In the genomic region with DNA sequence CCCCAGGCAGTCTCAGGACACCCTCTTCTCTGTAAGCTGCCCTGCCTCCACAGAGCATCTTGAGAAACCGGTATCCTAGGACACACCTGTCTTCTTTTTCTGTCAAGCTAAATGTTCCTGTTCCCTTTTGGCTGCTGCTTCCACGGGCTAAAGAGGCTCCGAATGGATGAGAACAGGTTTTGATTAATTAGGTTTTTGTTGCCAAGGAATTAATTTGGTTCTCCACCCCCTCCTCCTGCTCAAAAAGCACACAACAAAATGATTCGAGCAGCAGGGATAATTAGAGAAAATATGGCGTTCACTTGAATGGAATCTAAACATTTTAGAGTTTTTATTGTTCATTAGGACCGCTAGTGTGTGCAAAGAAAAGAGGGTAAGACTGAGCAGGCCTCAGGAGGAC, we compare ENCODE assay signal across 19 mouse cellular contexts. TPM values are rescaled to one million over a fixed set of nuclear protein-coding genes. Genes with fewer than 3 reads are reported as not detected.
DNase-seq lines count a peak whose midpoint lies in the region; ATAC-seq lines count a peak whose summit lies in the region.
"Had no signal": no experiment of that assay in that cellular context is flagged by ENCODE, and none has a peak within 500 bp of the region (broad histone marks: within the 10 kb centered on the region; RNA-seq: fewer than 3 reads in every experiment).

No protein-coding gene starts in this region.

- H3K27me3 ChIP-seq in hindbrain, embryonic 15.5 days: no peaks in the 10 kb centered on the region
- no peaks in the 10 kb centered on the region for H3K27me3 ChIP-seq in hindbrain, embryonic 16.5 days (replicated peaks; ENCODE audit: control insufficient read depth, insufficient read depth, low read length)
- H3K27me3 ChIP-seq in neural tube, embryonic 13.5 days: no peaks in the 10 kb centered on the region
- no peaks in the 10 kb centered on the region for H3K27me3 ChIP-seq in neural tube, embryonic 15.5 days (replicated peaks)
- H3K27me3 ChIP-seq: heart, embryonic 12.5 days; liver, embryonic 12.5 days had no signal

- DNase-seq in layer of hippocampus, adult 9-11 months: peak; percentile 28
- no peak for DNase-seq in left cerebral cortex, adult 8-10 months (ENCODE audit: low spot score in 2 of 2)
- no peak for DNase-seq in embryo, embryonic 10.5 days (ENCODE audit: low spot score)
- DNase-seq: adrenal gland, adult 2 months; cerebellum, postnatal 10 days; heart, postnatal 14 days; kidney, adult 2 months; kidney, postnatal 10 days; lung, adult 2 months; midbrain, embryonic 14.5 days; retina, postnatal 1 day had no signal

- H3K9ac ChIP-seq in hindbrain, embryonic 15.5 days: no peak overlapping the region
- H3K9ac ChIP-seq in hindbrain, embryonic 16.5 days (ENCODE audit: low read depth, low read length): no peak overlapping the region
- no peak overlapping the region for H3K9ac ChIP-seq in neural tube, embryonic 13.5 days
- no peak overlapping the region for H3K9ac ChIP-seq in neural tube, embryonic 15.5 days (replicated peaks)
- H3K9ac ChIP-seq: heart, embryonic 12.5 days; liver, embryonic 12.5 days had no signal

- H3K4me2 ChIP-seq in hindbrain, embryonic 15.5 days: no peak overlapping the region
- H3K4me2 ChIP-seq in hindbrain, embryonic 16.5 days (ENCODE audit: low read length): no peak overlapping the region
- no peak overlapping the region for H3K4me2 ChIP-seq in neural tube, embryonic 13.5 days
- no peak overlapping the region for H3K4me2 ChIP-seq in neural tube, embryonic 15.5 days
- H3K4me2 ChIP-seq: heart, embryonic 12.5 days; liver, embryonic 12.5 days had no signal

- H3K4me1 ChIP-seq in hindbrain, embryonic 15.5 days (replicated peaks): peaks cover 20% of the 10 kb centered on the region
- H3K4me1 ChIP-seq in hindbrain, embryonic 16.5 days (ENCODE audit: control insufficient read depth, insufficient read depth, low read depth, low read length): peaks cover 16% of the 10 kb centered on the region
- peaks cover 25% of the 10 kb centered on the region for H3K4me1 ChIP-seq in neural tube, embryonic 13.5 days (replicated peaks)
- H3K4me1 ChIP-seq in neural tube, embryonic 15.5 days: peaks cover 26% of the 10 kb centered on the region

- H3K36me3 ChIP-seq in hindbrain, embryonic 15.5 days: no peaks in the 10 kb centered on the region
- no peaks in the 10 kb centered on the region for H3K36me3 ChIP-seq in hindbrain, embryonic 16.5 days (ENCODE audit: control insufficient read depth, insufficient read depth, low read length)
- no peaks in the 10 kb centered on the region for H3K36me3 ChIP-seq in neural tube, embryonic 13.5 days
- no peaks in the 10 kb centered on the region for H3K36me3 ChIP-seq in neural tube, embryonic 15.5 days
- H3K36me3 ChIP-seq: heart, embryonic 12.5 days; liver, embryonic 12.5 days had no signal

- H3K27ac ChIP-seq in hindbrain, embryonic 15.5 days (replicated peaks): peak overlapping the region; percentile 55; the same call in 1 of the 2 replicates
- no peak overlapping the region for H3K27ac ChIP-seq in hindbrain, embryonic 16.5 days (ENCODE audit: low read depth, low read length)
- 0 out of 2 replicates have a peak overlapping the region, but pooled peaks have one; percentile 20 for H3K27ac ChIP-seq in neural tube, embryonic 13.5 days (replicated peaks)
- no peak overlapping the region for H3K27ac ChIP-seq in neural tube, embryonic 15.5 days (replicated peaks)
- H3K27ac ChIP-seq: liver, embryonic 12.5 days had no signal

- ATAC-seq in hindbrain, embryonic 15.5 days (ENCODE audit: low FRiP score, low read depth): no peak
- ATAC-seq in hindbrain, embryonic 16.5 days: no peak
- ATAC-seq in neural tube, embryonic 13.5 days (ENCODE audit: low read depth): no peak
- ATAC-seq in neural tube, embryonic 15.5 days (ENCODE audit: low FRiP score): no peak
- ATAC-seq: inflammation-experienced regulatory T-cells, adult 6 months; liver, embryonic 12.5 days had no signal

- 37% methylated on average over 6 of the region's 6 CpGs for WGBS in hindbrain, embryonic 15.5 days
- WGBS in hindbrain, embryonic 16.5 days: 38% methylated on average over 6 of the region's 6 CpGs
- 43% methylated on average over 6 of the region's 6 CpGs for WGBS in neural tube, embryonic 13.5 days
- 32% methylated on average over 6 of the region's 6 CpGs for WGBS in neural tube, embryonic 15.5 days

- no peak overlapping the region for H3K4me3 ChIP-seq in hindbrain, embryonic 15.5 days
- no peak overlapping the region for H3K4me3 ChIP-seq in hindbrain, embryonic 16.5 days (ENCODE audit: low read length)
- H3K4me3 ChIP-seq in neural tube, embryonic 13.5 days: no peak overlapping the region
- H3K4me3 ChIP-seq in neural tube, embryonic 15.5 days (replicated peaks): no peak overlapping the region
- H3K4me3 ChIP-seq: heart, embryonic 12.5 days; liver, embryonic 12.5 days; megakaryocyte, embryonic 14.5 days had no signal

- H3K9me3 ChIP-seq in hindbrain, embryonic 15.5 days: no peaks in the 10 kb centered on the region
- H3K9me3 ChIP-seq in hindbrain, embryonic 16.5 days (ENCODE audit: control insufficient read depth, low read length): no peaks in the 10 kb centered on the region
- no peaks in the 10 kb centered on the region for H3K9me3 ChIP-seq in neural tube, embryonic 13.5 days
- H3K9me3 ChIP-seq in neural tube, embryonic 15.5 days (replicated peaks): no peaks in the 10 kb centered on the region
- H3K9me3 ChIP-seq: heart, embryonic 12.5 days; liver, embryonic 12.5 days; megakaryocyte, embryonic 14.5 days had no signal

RNA-seq across cellular contexts. Expression of gene Nav2, which starts 1.8 kb away (rescaled TPM):
- 24.7 and 26.5 TPM in 2 replicates for polyA plus RNA-seq in hindbrain, embryonic 15.5 days (2015; fragmentation: Nextera tagmentation; extraction: Ambion mirVana)
- polyA plus RNA-seq in hindbrain, embryonic 16.5 days (2015; fragmentation: Nextera tagmentation; extraction: Ambion mirVana): 23.0 and 27.9 TPM in 2 replicates
- 19.6 and 19.9 TPM in 2 replicates for polyA plus RNA-seq in neural tube, embryonic 13.5 days (2015; fragmentation: Nextera tagmentation; extraction: Ambion mirVana)
- 27.6 and 31.3 TPM in 2 replicates for polyA plus RNA-seq in neural tube, embryonic 15.5 days (2015; fragmentation: Nextera tagmentation; extraction: Ambion mirVana)
- 100 to 1,000 TPM in 1 of 4 experiments, 10 to 100 TPM in 3; 76.7 to 101 (median 89.2) TPM for total RNA-seq in left cerebral cortex, adult 8-10 months (2022)

RNA-seq across cellular contexts. Expression of gene E2f8, which starts 28.9 kb away (rescaled TPM):
- 3.4 and 4.4 TPM in 2 replicates for polyA plus RNA-seq in hindbrain, embryonic 15.5 days (2015; fragmentation: Nextera tagmentation; extraction: Ambion mirVana)
- polyA plus RNA-seq in hindbrain, embryonic 16.5 days (2015; fragmentation: Nextera tagmentation; extraction: Ambion mirVana): 2.5 and 3.7 TPM in 2 replicates
- 4.1 and 4.9 TPM in 2 replicates for polyA plus RNA-seq in neural tube, embryonic 13.5 days (2015; fragmentation: Nextera tagmentation; extraction: Ambion mirVana)
- polyA plus RNA-seq in neural tube, embryonic 15.5 days (2015; fragmentation: Nextera tagmentation; extraction: Ambion mirVana): 2.3 and 7.0 TPM in 2 replicates
- under 1 TPM; 0.11 to 0.41 (median 0.20) TPM for total RNA-seq in left cerebral cortex, adult 8-10 months (2022)

Comparison
In these comparisons a context has a peak if more than half of its experiments do, and no peak if none do; other contexts are left out.
1. H3K27ac ChIP-seq: peak in hindbrain, embryonic 15.5 days (single experiment) and neural tube, embryonic 13.5 days (single experiment); none in hindbrain, embryonic 16.5 days (single experiment) and neural tube, embryonic 15.5 days (single experiment).